Mouse (Mus musculus): ENCODE data around the gene Gm29609. TPM values are rescaled to one million over a fixed set of nuclear protein-coding genes. Genes with fewer than 3 reads are reported as not detected.
"Not testable (repeated sequence)": the region's sequence is repeated elsewhere in the genome, so short reads cannot be mapped to it uniquely, and the experiment has no call there.

Gm29609 gene
- polyA plus RNA-seq, 1 experiment from 2014 or later, result 0.74 TPM

DNA sequence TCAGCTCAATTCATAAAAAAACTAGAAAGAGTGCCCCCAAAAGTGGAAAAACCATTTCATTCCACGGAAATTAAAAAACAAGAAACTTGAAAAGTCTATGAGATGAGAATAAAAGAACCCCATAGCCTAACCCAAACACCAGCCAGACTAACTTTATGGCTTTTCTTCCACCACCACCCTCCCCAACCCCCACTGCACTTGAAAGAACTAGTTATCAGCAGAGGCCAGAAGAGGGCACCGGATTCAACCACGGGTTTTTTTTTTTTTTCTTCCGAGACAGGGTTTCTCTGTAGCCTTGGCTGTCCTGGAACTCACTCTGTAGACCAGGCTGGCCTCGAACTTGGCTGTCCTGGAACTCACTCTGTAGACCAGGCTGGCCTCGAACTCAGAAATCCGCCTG, 38.6 kb upstream of the Gm29609 start:
- peaks cover 31% of the 10 kb centered on the region for H3K4me1 ChIP-seq (ENCODE audit: control insufficient read depth, low read depth, low read length)
- no peaks in the 10 kb centered on the region; the same call in 1 of the 2 replicates for H3K36me3 ChIP-seq (ENCODE audit: control insufficient read depth, insufficient read depth)
- H3K9me3 ChIP-seq (replicated peaks; ENCODE audit: control insufficient read depth, low read length), result no peaks in the 10 kb centered on the region
- H3K4me2 ChIP-seq (ENCODE audit: low read depth, low read length), result peak overlapping the region; percentile 91
- peak overlapping the region; percentile 39 for H3K9ac ChIP-seq (ENCODE audit: low read depth, low read length)
- H3K27me3 ChIP-seq (ENCODE audit: control insufficient read depth, insufficient read depth, low read depth, low read length), result no peaks in the 10 kb centered on the region
- peak overlapping the region; percentile 100 for H3K4me3 ChIP-seq (ENCODE audit: low read depth, low read length)
- H3K27ac ChIP-seq (ENCODE audit: low read length), result peak overlapping the region; percentile 84
- 17% methylated on average over 7 of the region's 7 CpGs for WGBS (ENCODE audit: insufficient replicate concordance)
- ATAC-seq (ENCODE audit: low read depth), result peak; percentile 33

DNA sequence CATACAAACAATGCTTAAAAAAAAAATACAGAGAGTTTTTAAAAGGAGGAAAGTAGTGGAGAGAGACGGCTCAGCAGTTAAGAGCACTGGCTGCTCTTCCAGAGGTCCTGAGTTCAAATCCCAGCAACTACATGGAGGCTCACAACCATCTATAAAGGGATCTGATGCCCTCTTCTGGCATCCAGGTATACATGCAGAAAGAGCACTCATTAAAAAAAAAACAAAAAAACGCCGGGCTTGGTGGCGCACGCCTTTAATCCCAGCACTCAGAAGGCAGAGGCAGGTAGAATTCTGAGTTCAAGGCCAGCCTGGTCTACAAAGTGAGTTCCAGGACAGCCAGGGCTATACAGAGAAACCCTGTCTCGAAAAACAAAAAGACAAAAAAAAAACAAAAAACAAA, 36.8 kb upstream of the Gm29609 start:
- 72% methylated on average over 6 of the region's 6 CpGs for WGBS (ENCODE audit: insufficient replicate concordance)
- not testable (repeated sequence) for H3K27me3 ChIP-seq (ENCODE audit: control insufficient read depth, insufficient read depth, low read depth, low read length); H3K9me3 ChIP-seq (replicated peaks; ENCODE audit: control insufficient read depth, low read length); H3K27ac ChIP-seq (ENCODE audit: low read length); H3K4me2 ChIP-seq (ENCODE audit: low read depth, low read length); ATAC-seq (ENCODE audit: low read depth); H3K4me3 ChIP-seq (ENCODE audit: low read depth, low read length); H3K9ac ChIP-seq (ENCODE audit: low read depth, low read length); H3K36me3 ChIP-seq (ENCODE audit: control insufficient read depth, insufficient read depth)
- H3K4me1 ChIP-seq (ENCODE audit: control insufficient read depth, low read depth, low read length), result peaks cover 30% of the 10 kb centered on the region

DNA sequence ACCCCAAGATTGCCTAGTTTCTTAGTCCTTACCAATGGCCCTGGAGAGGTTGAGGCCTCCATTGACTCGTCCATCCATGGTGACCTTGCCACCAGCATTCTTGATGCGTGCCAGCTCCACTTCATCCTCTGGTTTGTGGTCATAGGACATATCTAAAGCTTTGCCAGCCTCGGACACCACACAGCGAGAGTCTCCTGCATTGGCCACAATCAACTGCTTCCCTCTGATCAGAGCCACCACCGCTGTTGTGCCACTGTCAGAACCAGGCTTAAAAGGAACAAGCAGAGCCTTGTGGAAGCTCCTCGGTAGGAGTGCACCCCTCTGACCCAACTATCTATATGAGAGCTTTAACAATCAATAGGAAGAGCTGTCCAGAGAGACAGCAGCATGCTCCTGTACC, 24.7 kb upstream of the Gm29609 start:
- Histone ChIP-seq H3K4me3 (ENCODE audit: low read depth, low read length) (no peak overlapping the region), H3K27ac (ENCODE audit: low read length) (no peak overlapping the region), H3K4me2 (ENCODE audit: low read depth, low read length) (no peak overlapping the region), H3K9ac (ENCODE audit: low read depth, low read length) (no peak overlapping the region), H3K36me3 (ENCODE audit: control insufficient read depth, insufficient read depth) (peaks cover 50% of the 10 kb centered on the region), H3K4me1 (ENCODE audit: control insufficient read depth, low read depth, low read length) (peaks cover 11% of the 10 kb centered on the region), H3K27me3 (ENCODE audit: control insufficient read depth, insufficient read depth, low read depth, low read length) (no peaks in the 10 kb centered on the region), H3K9me3 (replicated peaks; ENCODE audit: control insufficient read depth, low read length) (no peaks in the 10 kb centered on the region)
- ATAC-seq (ENCODE audit: low read depth), result no peak
- WGBS (ENCODE audit: insufficient replicate concordance), result 85% methylated on average over 6 of the region's 6 CpGs

DNA sequence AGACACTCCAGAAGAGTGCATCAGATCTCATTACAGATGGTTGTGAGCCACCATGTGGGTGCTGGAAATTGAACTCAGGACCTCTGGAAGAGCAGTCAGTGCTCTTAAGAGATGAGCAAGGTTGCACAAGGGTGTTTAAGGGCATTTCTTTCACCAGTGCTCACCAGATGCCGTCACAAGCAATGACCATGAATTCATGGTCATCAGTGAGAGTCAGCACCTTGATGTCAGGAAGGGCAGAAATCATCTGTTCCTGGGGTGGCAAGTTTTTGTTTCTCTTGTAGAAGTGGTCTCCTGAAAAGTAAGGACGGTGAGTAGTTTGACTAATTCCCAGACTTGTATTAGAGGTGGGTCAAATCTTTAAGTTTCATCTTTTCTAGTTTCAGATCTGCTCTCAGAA, 24.2 kb upstream of the Gm29609 start:
- Histone ChIP-seq H3K27me3 (ENCODE audit: control insufficient read depth, insufficient read depth, low read depth, low read length) (no peaks in the 10 kb centered on the region), H3K36me3 (ENCODE audit: control insufficient read depth, insufficient read depth) (peaks cover 56% of the 10 kb centered on the region), H3K27ac (ENCODE audit: low read length) (no peak overlapping the region), H3K4me1 (ENCODE audit: control insufficient read depth, low read depth, low read length) (peaks cover 11% of the 10 kb centered on the region), H3K9me3 (replicated peaks; ENCODE audit: control insufficient read depth, low read length) (no peaks in the 10 kb centered on the region), H3K9ac (ENCODE audit: low read depth, low read length) (no peak overlapping the region), H3K4me2 (ENCODE audit: low read depth, low read length) (no peak overlapping the region), H3K4me3 (ENCODE audit: low read depth, low read length) (no peak overlapping the region)
- 89% methylated on average over 2 of the region's 2 CpGs for WGBS (ENCODE audit: insufficient replicate concordance)
- no peak for ATAC-seq (ENCODE audit: low read depth)

DNA sequence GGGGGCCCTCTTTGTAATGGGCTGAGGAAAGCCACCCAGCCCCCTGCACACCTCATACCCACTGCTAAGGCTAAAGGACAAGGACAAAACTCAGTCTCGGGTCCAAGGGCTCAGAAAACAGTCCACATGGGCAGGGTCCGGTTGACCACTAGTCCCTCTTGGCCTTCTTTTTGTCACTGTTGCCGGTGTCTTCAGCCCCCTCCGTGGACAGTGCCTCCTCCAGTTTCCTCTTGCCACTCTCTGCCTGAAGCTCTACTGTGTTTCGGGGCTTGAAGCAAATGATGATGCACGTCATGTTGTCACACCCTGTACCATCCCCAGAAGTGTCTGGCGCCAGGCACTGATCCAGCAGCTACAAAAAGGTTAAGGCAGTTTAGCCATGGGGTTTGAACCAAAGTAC, 23.2 kb upstream of the Gm29609 start:
- Histone ChIP-seq H3K4me3 (ENCODE audit: low read depth, low read length) (peak overlapping the region; percentile 85), H3K27me3 (ENCODE audit: control insufficient read depth, insufficient read depth, low read depth, low read length) (no peaks in the 10 kb centered on the region), H3K4me1 (ENCODE audit: control insufficient read depth, low read depth, low read length) (peaks cover 11% of the 10 kb centered on the region), H3K36me3 (ENCODE audit: control insufficient read depth, insufficient read depth) (peaks cover 63% of the 10 kb centered on the region), H3K9me3 (replicated peaks; ENCODE audit: control insufficient read depth, low read length) (no peaks in the 10 kb centered on the region), H3K27ac (ENCODE audit: low read length) (peak overlapping the region; percentile 79), H3K9ac (ENCODE audit: low read depth, low read length) (no peak overlapping the region; the same call in 1 of the 2 replicates), H3K4me2 (ENCODE audit: low read depth, low read length) (peak overlapping the region; percentile 87)
- WGBS (ENCODE audit: insufficient replicate concordance), result 81% methylated on average over 7 of the region's 7 CpGs
- ATAC-seq (ENCODE audit: low read depth), result no peak

DNA sequence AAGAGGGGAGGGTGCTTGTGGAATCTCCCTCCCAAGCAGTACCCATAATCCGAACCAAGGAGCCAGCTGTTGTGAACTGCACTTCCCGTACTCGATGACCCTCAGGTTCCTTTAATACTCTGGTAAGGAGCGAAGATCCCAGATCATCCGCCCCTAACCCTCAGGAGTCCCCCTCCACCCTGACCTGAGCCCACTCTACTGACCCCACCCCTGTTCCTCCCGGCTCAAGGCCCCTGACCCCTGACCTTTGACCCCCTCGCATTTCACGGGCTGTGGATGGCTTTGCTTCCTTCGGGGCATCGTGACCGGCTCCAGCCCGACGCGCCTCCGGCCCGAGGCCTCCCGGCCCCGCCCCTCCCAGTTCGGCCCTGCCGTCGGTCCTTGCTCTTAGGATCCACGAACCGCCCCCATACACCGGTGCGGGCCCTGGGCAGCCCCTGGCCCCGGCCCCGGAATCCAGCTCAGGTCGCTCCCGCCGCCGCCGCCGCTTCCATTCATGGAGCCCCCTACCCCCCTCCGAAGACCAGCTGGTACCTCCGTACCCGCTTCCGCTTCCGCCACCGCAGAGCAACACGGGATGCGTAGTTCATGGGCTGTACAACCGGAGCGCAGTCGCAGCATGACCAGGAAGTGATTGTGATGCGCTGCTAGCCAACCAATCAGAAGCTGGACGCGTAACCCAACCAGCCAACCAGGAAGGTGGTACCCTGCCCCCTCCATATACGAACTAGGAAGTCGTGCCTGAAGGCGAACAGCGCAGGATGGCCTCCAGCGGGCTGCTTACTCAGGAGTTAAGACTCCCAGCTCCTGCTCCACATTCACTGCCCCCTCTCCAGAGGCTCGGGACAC, 22.3 kb upstream of the Gm29609 start, which contains the start of gene Zfp513:
Zfp513 (minus strand) TSS at position 562 of the 849 bp plus-strand sequence.
- peak; percentile 99 for ATAC-seq (ENCODE audit: low read depth)
- Histone ChIP-seq H3K4me2 (ENCODE audit: low read depth, low read length) (peak within 1 kb of the TSS; percentile 87), H3K27ac (ENCODE audit: low read length) (peak within 1 kb of the TSS; percentile 84), H3K4me3 (ENCODE audit: low read depth, low read length) (peak within 1 kb of the TSS; percentile 85), H3K9ac (ENCODE audit: low read depth, low read length) (peak within 1 kb of the TSS; percentile 83), H3K36me3 (ENCODE audit: control insufficient read depth, insufficient read depth) (peaks cover 63% of the 10 kb centered on the region), H3K4me1 (ENCODE audit: control insufficient read depth, low read depth, low read length) (peaks cover 11% of the 10 kb centered on the region), H3K27me3 (ENCODE audit: control insufficient read depth, insufficient read depth, low read depth, low read length) (no peaks in the 10 kb centered on the region), H3K9me3 (replicated peaks; ENCODE audit: control insufficient read depth, low read length) (no peaks in the 10 kb centered on the region)
- 1% methylated on average over 53 of the region's 53 CpGs for WGBS (ENCODE audit: insufficient replicate concordance)

DNA sequence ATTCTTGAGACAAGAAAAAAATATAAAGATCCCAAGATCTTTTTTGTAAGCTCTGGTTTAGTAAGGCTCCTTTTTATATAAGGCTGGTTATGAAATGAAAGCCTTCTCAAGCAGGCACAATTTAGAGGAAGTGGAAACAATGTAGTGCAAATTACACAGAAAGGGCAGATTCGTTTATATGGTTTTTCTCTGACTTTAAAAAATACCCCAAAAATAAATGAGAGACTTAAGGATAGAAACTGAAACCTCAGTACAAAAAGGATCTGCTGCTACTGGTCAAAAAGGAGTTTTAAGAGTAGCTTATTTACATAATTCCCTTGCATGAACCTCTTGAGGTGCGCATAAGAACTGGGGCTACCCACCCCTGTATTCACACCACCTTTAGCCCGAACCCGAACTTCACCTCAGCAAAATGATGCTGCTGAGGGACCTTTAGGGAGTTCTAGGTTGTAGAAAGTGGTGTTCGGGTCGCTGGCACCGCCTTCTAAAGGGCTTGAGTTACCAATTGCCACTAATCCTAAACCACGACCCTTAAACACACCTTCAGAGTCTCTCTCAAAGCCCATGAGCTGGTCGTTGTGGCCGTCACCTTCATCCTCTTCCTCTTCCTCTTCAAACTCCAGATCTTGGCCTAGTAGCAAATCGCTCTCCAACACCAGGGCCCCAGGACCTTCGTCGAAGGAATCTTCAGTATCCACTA, 21.5 kb upstream of the Gm29609 start:
- H3K36me3 ChIP-seq (ENCODE audit: control insufficient read depth, insufficient read depth), result peaks cover 66% of the 10 kb centered on the region
- no peaks in the 10 kb centered on the region for H3K27me3 ChIP-seq (ENCODE audit: control insufficient read depth, insufficient read depth, low read depth, low read length)
- 18% methylated on average over 13 of the region's 13 CpGs for WGBS (ENCODE audit: insufficient replicate concordance)
- no peaks in the 10 kb centered on the region for H3K9me3 ChIP-seq (replicated peaks; ENCODE audit: control insufficient read depth, low read length)
- H3K4me2 ChIP-seq (ENCODE audit: low read depth, low read length), result peak overlapping the region; percentile 55
- ATAC-seq (ENCODE audit: low read depth), result no peak
- peak overlapping the region; percentile 83 for H3K9ac ChIP-seq (ENCODE audit: low read depth, low read length)
- peak overlapping the region; percentile 84 for H3K27ac ChIP-seq (ENCODE audit: low read length)
- H3K4me1 ChIP-seq (ENCODE audit: control insufficient read depth, low read depth, low read length), result peaks cover 11% of the 10 kb centered on the region
- peak overlapping the region; percentile 85 for H3K4me3 ChIP-seq (ENCODE audit: low read depth, low read length)

DNA sequence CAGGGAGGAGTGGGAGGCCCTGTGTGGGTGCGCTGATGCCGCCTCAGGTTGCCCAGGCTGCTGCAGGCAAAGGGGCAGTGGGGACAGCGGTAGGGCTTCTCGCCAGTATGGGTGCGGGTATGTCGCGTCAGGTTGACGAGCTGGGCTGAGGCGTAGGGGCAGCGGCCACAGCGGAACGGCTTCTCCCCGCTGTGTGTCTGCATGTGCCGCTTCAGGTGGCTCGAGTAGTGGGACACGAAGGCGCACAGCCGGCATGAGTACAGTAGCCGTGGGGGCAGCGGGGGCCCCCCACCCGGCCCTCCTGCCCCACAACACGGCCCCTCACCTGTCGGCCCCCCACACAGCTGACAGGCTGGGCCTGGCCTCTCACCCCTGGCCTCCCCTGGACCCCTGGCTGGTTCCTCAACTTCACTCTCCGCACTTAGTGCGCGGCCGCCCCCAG, 20.6 kb upstream of the Gm29609 start:
- H3K27ac ChIP-seq (ENCODE audit: low read length), result no peak overlapping the region
- no peaks in the 10 kb centered on the region for H3K9me3 ChIP-seq (replicated peaks; ENCODE audit: control insufficient read depth, low read length)
- H3K27me3 ChIP-seq (ENCODE audit: control insufficient read depth, insufficient read depth, low read depth, low read length), result no peaks in the 10 kb centered on the region
- no peak overlapping the region for H3K4me3 ChIP-seq (ENCODE audit: low read depth, low read length)
- H3K4me2 ChIP-seq (ENCODE audit: low read depth, low read length), result no peak overlapping the region
- WGBS (ENCODE audit: insufficient replicate concordance), result 87% methylated on average over 27 of the region's 27 CpGs
- H3K36me3 ChIP-seq (ENCODE audit: control insufficient read depth, insufficient read depth), result peaks cover 68% of the 10 kb centered on the region
- ATAC-seq (ENCODE audit: low read depth), result no peak
- no peak overlapping the region for H3K9ac ChIP-seq (ENCODE audit: low read depth, low read length)
- H3K4me1 ChIP-seq (ENCODE audit: control insufficient read depth, low read depth, low read length), result peaks cover 11% of the 10 kb centered on the region

DNA sequence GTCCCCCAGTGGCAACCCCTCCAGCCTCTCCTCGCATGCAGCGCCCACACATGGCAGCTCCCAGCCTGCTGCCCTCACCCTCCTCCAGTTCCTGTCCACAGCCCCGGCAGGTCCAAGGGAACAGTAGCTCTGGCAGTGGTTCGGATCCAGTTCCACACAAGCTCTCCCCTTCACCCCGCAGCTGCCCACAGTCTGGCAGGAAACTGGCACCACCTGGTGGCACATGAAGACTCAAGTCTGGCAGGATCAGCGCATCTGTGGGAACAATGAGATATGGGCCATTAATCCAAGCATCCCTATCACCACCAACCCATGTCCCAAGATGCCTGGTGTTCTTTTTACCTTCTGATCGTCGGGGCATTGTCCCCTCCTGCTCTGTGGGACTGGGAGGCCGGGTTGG, 20.2 kb upstream of the Gm29609 start:
- Histone ChIP-seq H3K4me1 (ENCODE audit: control insufficient read depth, low read depth, low read length) (peaks cover 11% of the 10 kb centered on the region), H3K9ac (ENCODE audit: low read depth, low read length) (no peak overlapping the region), H3K4me2 (ENCODE audit: low read depth, low read length) (no peak overlapping the region), H3K36me3 (ENCODE audit: control insufficient read depth, insufficient read depth) (peaks cover 66% of the 10 kb centered on the region), H3K9me3 (replicated peaks; ENCODE audit: control insufficient read depth, low read length) (no peaks in the 10 kb centered on the region), H3K27me3 (ENCODE audit: control insufficient read depth, insufficient read depth, low read depth, low read length) (no peaks in the 10 kb centered on the region), H3K27ac (ENCODE audit: low read length) (no peak overlapping the region), H3K4me3 (ENCODE audit: low read depth, low read length) (no peak overlapping the region)
- ATAC-seq (ENCODE audit: low read depth), result no peak
- WGBS (ENCODE audit: insufficient replicate concordance), result 74% methylated on average over 9 of the region's 9 CpGs
